Mouse (Mus musculus) hindbrain, embryonic 11.5 days (tissue): ENCODE measurements around the gene Igfbpl1. TPM values are rescaled to one million over a fixed set of nuclear protein-coding genes. Genes with fewer than 3 reads are reported as not detected.

Experiments
- ATAC-seq: fragments of 200-750 bp; cut with Nextera tagmentation; 2 replicates; pipeline ENCODE4 v1.8.0; 2017; ENCODE audit warnings: mild to moderate bottlenecking, moderate TSS enrichment, moderate library complexity; ENCODE audit not compliant: low FRiP score
- DNase-seq: peaks from one replicate; pipeline ENCODE4 v3.0.0-alpha.2; 2015; ENCODE audit warnings: low spot score
- H3K27ac ChIP-seq: fragments of 300-500 bp; sonication (generic); 2 replicates; pipeline ENCODE4 v1.5.1; 2014; ENCODE audit warnings: mild to moderate bottlenecking, low read depth, low read length
- H3K27me3 ChIP-seq: fragments of 300-500 bp; sonication (generic); 2 replicates; pipeline ENCODE4 v1.6.1; 2014; ENCODE audit warnings: mild to moderate bottlenecking, low read length, moderate library complexity, mixed read lengths; ENCODE audit not compliant: control insufficient read depth, insufficient read depth
- H3K36me3 ChIP-seq: fragments of 300-500 bp; sonication (generic); 2 replicates; pipeline ENCODE4 v1.6.1; 2014; ENCODE audit warnings: mild to moderate bottlenecking, low read length, moderate library complexity, mixed read lengths; ENCODE audit not compliant: control insufficient read depth, insufficient read depth
- H3K4me1 ChIP-seq: fragments of 300-500 bp; sonication (generic); replicated peaks from 2 replicates; pipeline ENCODE4 v1.6.1; 2014; ENCODE audit warnings: low read length, mixed read lengths; ENCODE audit not compliant: control insufficient read depth, insufficient read depth
- H3K4me2 ChIP-seq: fragments of 300-500 bp; sonication (generic); replicated peaks from 2 replicates; pipeline ENCODE4 v1.6.1; 2014; ENCODE audit warnings: mild to moderate bottlenecking, low read depth, low read length
- H3K4me3 ChIP-seq: fragments of 300-500 bp; sonication (generic); 2 replicates; pipeline ENCODE4 v1.5.1; 2014; ENCODE audit warnings: low read depth, low read length
- H3K9ac ChIP-seq: fragments of 300-500 bp; sonication (generic); 2 replicates; pipeline ENCODE4 v1.6.1; 2014; ENCODE audit warnings: low read depth, low read length
- H3K9me3 ChIP-seq: fragments of 300-500 bp; sonication (generic); 2 replicates; pipeline ENCODE4 v1.6.1; 2016; ENCODE audit warnings: low read length; ENCODE audit not compliant: control insufficient read depth
- WGBS: fragments of 180-500 bp; shearing (Covaris S2); extraction: QIAGEN DNeasy Blood & Tissue Kit; methylation state at CpG from one replicate; pipeline ENCODE4 v1.1.7; 2014; 5-methylcytosine and 5-hydroxymethylcytosine counted together
- polyA plus RNA-seq: library from polyadenylated mRNA; unstranded; fragments of >200 nt; fragmentation: Nextera tagmentation; extraction: Ambion mirVana; gene quantifications from 2 replicates; pipeline ENCODE4 v1.2.1, GENCODE M21; 2014

Gene Igfbpl1
- polyA plus RNA-seq, 1 experiment from 2014 or later, result 71.4 TPM

GRCm38 (mm10) chr4:45849419-45849818 lies 22.7 kb upstream of the Igfbpl1 start:
- Histone ChIP-seq H3K27ac (no peak overlapping the region), H3K27me3 (no peaks in the 10 kb centered on the region), H3K9ac (no peak overlapping the region), H3K4me3 (no peak overlapping the region), H3K9me3 (no peaks in the 10 kb centered on the region), H3K4me1 (no peaks in the 10 kb centered on the region), H3K36me3 (no peaks in the 10 kb centered on the region), H3K4me2 (no peak overlapping the region)
- 32% methylated on average over 1 of the region's 1 CpGs for WGBS
- ATAC-seq (no peak), DNase-seq (no peak)

GRCm38 (mm10) chr4:45848825-45849156 lies 22.1 kb upstream of the Igfbpl1 start:
- Histone ChIP-seq H3K27ac (no peak overlapping the region), H3K4me3 (no peak overlapping the region), H3K9me3 (no peaks in the 10 kb centered on the region), H3K9ac (no peak overlapping the region), H3K4me1 (no peaks in the 10 kb centered on the region), H3K4me2 (no peak overlapping the region), H3K27me3 (no peaks in the 10 kb centered on the region), H3K36me3 (no peaks in the 10 kb centered on the region)
- no peak for DNase-seq
- no peak for ATAC-seq
- 41% methylated on average over 10 of the region's 10 CpGs for WGBS

- Histone ChIP-seq H3K4me2 (no peak within 1 kb of the TSS), H3K27ac (no peak within 1 kb of the TSS), H3K27me3 (no peaks in the 10 kb centered on the region), H3K9me3 (no peaks in the 10 kb centered on the region), H3K36me3 (no peaks in the 10 kb centered on the region), H3K4me1 (no peaks in the 10 kb centered on the region), H3K4me3 (no peak within 1 kb of the TSS), H3K9ac (no peak within 1 kb of the TSS)
- no peak for ATAC-seq
- 70% methylated on average over 10 of the region's 10 CpGs for WGBS
- DNase-seq, result no peak
Measured at GRCm38 (mm10) chr4:45848109-45848824, 21.5 kb upstream of the Igfbpl1 start, which contains the start of gene Stra6l. Gene Stra6l, plus strand, starts transcription at chr4:45848664.

- no peaks in the 10 kb centered on the region for H3K9me3 ChIP-seq
- no peak overlapping the region for H3K27ac ChIP-seq
- ATAC-seq (no peak), DNase-seq (no peak)
- no peaks in the 10 kb centered on the region for H3K4me1 ChIP-seq
- no peak overlapping the region for H3K4me2 ChIP-seq
- no peak overlapping the region for H3K9ac ChIP-seq
- H3K4me3 ChIP-seq, result no peak overlapping the region
- no peaks in the 10 kb centered on the region for H3K27me3 ChIP-seq
- 89% methylated on average over 2 of the region's 2 CpGs for WGBS
- H3K36me3 ChIP-seq, result no peaks in the 10 kb centered on the region
Measured at GRCm38 (mm10) chr4:45846263-45846662, 19.5 kb upstream of the Igfbpl1 start.

- H3K4me2 ChIP-seq, result no peak overlapping the region
- H3K9ac ChIP-seq, result no peak overlapping the region
- no peak for ATAC-seq
- no peak overlapping the region for H3K4me3 ChIP-seq
- no peaks in the 10 kb centered on the region for H3K4me1 ChIP-seq
- no peaks in the 10 kb centered on the region for H3K36me3 ChIP-seq
- peak; percentile 77 for DNase-seq
- no peak overlapping the region for H3K27ac ChIP-seq
- no peaks in the 10 kb centered on the region for H3K9me3 ChIP-seq
- 48% methylated on average over 14 of the region's 14 CpGs for whole genome bisulfite sequencing
- no peaks in the 10 kb centered on the region for H3K27me3 ChIP-seq
Measured at GRCm38 (mm10) chr4:45844355-45844754, 17.6 kb upstream of the Igfbpl1 start.

GRCm38 (mm10) chr4:45833461-45833860 lies 6.7 kb upstream of the Igfbpl1 start:
- DNase-seq, result no peak
- no peak for ATAC-seq
- no peak overlapping the region for H3K27ac ChIP-seq
- H3K9me3 ChIP-seq, result no peaks in the 10 kb centered on the region
- H3K4me3 ChIP-seq, result no peak overlapping the region
- H3K36me3 ChIP-seq, result no peaks in the 10 kb centered on the region
- peaks cover 4% of the 10 kb centered on the region; the same call in 1 of the 2 replicates for H3K27me3 ChIP-seq
- peaks cover 9% of the 10 kb centered on the region for H3K4me1 ChIP-seq
- H3K4me2 ChIP-seq, result no peak overlapping the region
- H3K9ac ChIP-seq, result no peak overlapping the region
- WGBS, result 30% methylated on average over 5 of the region's 5 CpGs

- peaks cover 17% of the 10 kb centered on the region for H3K27me3 ChIP-seq
- no peaks in the 10 kb centered on the region for H3K9me3 ChIP-seq
- no peak overlapping the region for H3K4me2 ChIP-seq
- H3K27ac ChIP-seq, result no peak overlapping the region
- no peaks in the 10 kb centered on the region for H3K36me3 ChIP-seq
- no peak overlapping the region for H3K4me3 ChIP-seq
- ATAC-seq (no peak), DNase-seq (no peak)
- H3K4me1 ChIP-seq, result peaks cover 9% of the 10 kb centered on the region
- 91% methylated on average over 7 of the region's 7 CpGs for WGBS
- H3K9ac ChIP-seq, result no peak overlapping the region
Measured at GRCm38 (mm10) chr4:45831996-45832395, 5.3 kb upstream of the Igfbpl1 start.

- no peaks in the 10 kb centered on the region for H3K9me3 ChIP-seq
- 36% methylated on average over 13 of the region's 13 CpGs for WGBS
- no peaks in the 10 kb centered on the region for H3K36me3 ChIP-seq
- H3K27me3 ChIP-seq, result peaks cover 30% of the 10 kb centered on the region
- H3K9ac ChIP-seq, result no peak overlapping the region
- peak; percentile 37 for DNase-seq
- ATAC-seq, result peak; percentile 41; the same call in 1 of the 2 replicates
- no peak overlapping the region for H3K4me2 ChIP-seq
- H3K4me1 ChIP-seq, result peaks cover 12% of the 10 kb centered on the region
- H3K4me3 ChIP-seq, result no peak overlapping the region
- peak overlapping the region; percentile 55 for H3K27ac ChIP-seq
Measured at GRCm38 (mm10) chr4:45829907-45830759, 3.4 kb upstream of the Igfbpl1 start.
